8 mouse cellular contexts compared by ENCODE assay signal in genomic region chr8:122331134-122331523, GRCm38 (mm10). TPM values are rescaled to one million over a fixed set of nuclear protein-coding genes. Genes with fewer than 3 reads are reported as not detected.
DNase-seq lines count a peak whose midpoint lies in the region; ATAC-seq lines count a peak whose summit lies in the region.
"Had no signal": no experiment of that assay in that cellular context is flagged by ENCODE, and none has a peak within 500 bp of the region (broad histone marks: within the 10 kb centered on the region; RNA-seq: fewer than 3 reads in every experiment).

No protein-coding gene starts in this region.

- H3K4me1 ChIP-seq in stomach, embryonic 15.5 days, result peaks cover 36% of the 10 kb centered on the region

- peak overlapping the region; percentile 67 for H3K27ac ChIP-seq in stomach, embryonic 15.5 days
- H3K27ac ChIP-seq: limb, embryonic 13.5 days had no signal

- WGBS in stomach, embryonic 15.5 days, result 51% methylated on average over 3 of the region's 3 CpGs

- H3K4me2 ChIP-seq in stomach, embryonic 15.5 days, result no peak overlapping the region
- H3K4me2 ChIP-seq: limb, embryonic 13.5 days had no signal

- no peaks in the 10 kb centered on the region for H3K9me3 ChIP-seq in stomach, embryonic 15.5 days
- H3K9me3 ChIP-seq: limb, embryonic 13.5 days had no signal

- H3K9ac ChIP-seq in stomach, embryonic 15.5 days, result no peak overlapping the region

- peaks cover 13% of the 10 kb centered on the region for H3K27me3 ChIP-seq in stomach, embryonic 15.5 days (replicated peaks)

- ATAC-seq in common myeloid progenitor, adult 5-6 weeks (replicated peaks; ENCODE audit: low read depth, poor library complexity, severe bottlenecking), result peak; percentile 26
- ATAC-seq in stomach, embryonic 15.5 days (ENCODE audit: insufficient read depth, low FRiP score, low read depth), result no peak

- DNase-seq in adrenal gland, postnatal 14 days, result peak; percentile 73
- peak; percentile 77 for DNase-seq in heart, postnatal 4 days
- DNase-seq in liver, result peak; percentile 56
- no peak for DNase-seq in retina, embryonic 14.5 days (ENCODE audit: low spot score)
- DNase-seq in layer of hippocampus, postnatal 10 days (ENCODE audit: low spot score in 2 of 2), result no peak

- peaks cover 15% of the 10 kb centered on the region; the same call in 1 of the 2 replicates for H3K36me3 ChIP-seq in stomach, embryonic 15.5 days

- H3K4me3 ChIP-seq in stomach, embryonic 15.5 days (replicated peaks), result no peak overlapping the region
- H3K4me3 ChIP-seq: limb, embryonic 13.5 days had no signal

RNA-seq across cellular contexts. Expression of gene Trhr2, which starts 29.4 kb away (rescaled TPM):
- total RNA-seq in adrenal gland, postnatal 14 days (2021), result not detected in 2 replicates
- not detected in 2 replicates for total RNA-seq in common myeloid progenitor, adult 5-6 weeks (2017)
- not detected for total RNA-seq in heart, postnatal 4 days (2021)
- polyA plus RNA-seq in stomach, embryonic 15.5 days (2015; fragmentation: Nextera tagmentation; extraction: Ambion mirVana), result not detected in 2 replicates
- total RNA-seq in layer of hippocampus, postnatal 10 days (2021), result 1 to 10 TPM in 1 of 2 experiments, under 1 TPM in 1; 0.83 to 1.3 TPM

RNA-seq across cellular contexts. Expression of gene Zc3h18, which starts 45.3 kb away (rescaled TPM):
- total RNA-seq in adrenal gland, postnatal 14 days (2021), result 39.5 and 40.6 TPM in 2 replicates
- total RNA-seq in common myeloid progenitor, adult 5-6 weeks (2017), result 68.9 and 81.0 TPM in 2 replicates
- 10 to 100 TPM; 28.4 to 31.1 TPM for total RNA-seq in heart, postnatal 4 days (2021)
- 48.7 and 48.9 TPM in 2 replicates for polyA plus RNA-seq in stomach, embryonic 15.5 days (2015; fragmentation: Nextera tagmentation; extraction: Ambion mirVana)
- total RNA-seq in layer of hippocampus, postnatal 10 days (2021), result 10 to 100 TPM; 37.4 TPM

RNA-seq across cellular contexts. Expression of gene Zfpm1, which starts 49.2 kb away (rescaled TPM):
- 23.6 and 24.6 TPM in 2 replicates for total RNA-seq in adrenal gland, postnatal 14 days (2021)
- total RNA-seq in common myeloid progenitor, adult 5-6 weeks (2017), result 53.0 and 72.2 TPM in 2 replicates
- 10 to 100 TPM; 45.7 to 47.0 TPM for total RNA-seq in heart, postnatal 4 days (2021)
- 5.6 and 5.7 TPM in 2 replicates for polyA plus RNA-seq in stomach, embryonic 15.5 days (2015; fragmentation: Nextera tagmentation; extraction: Ambion mirVana)
- total RNA-seq in layer of hippocampus, postnatal 10 days (2021), result 10 to 100 TPM; 25.7 to 27.2 TPM

Comparison
In these comparisons a context has a peak if more than half of its experiments do, and no peak if none do; other contexts are left out.
1. DNase-seq: peak in adrenal gland, postnatal 14 days (single experiment), heart, postnatal 4 days (single experiment) and liver (single experiment); none in retina, embryonic 14.5 days (single experiment) and layer of hippocampus, postnatal 10 days (0 of 2).